ENCODE assay signal across 9 mouse cellular contexts in the genomic region with DNA sequence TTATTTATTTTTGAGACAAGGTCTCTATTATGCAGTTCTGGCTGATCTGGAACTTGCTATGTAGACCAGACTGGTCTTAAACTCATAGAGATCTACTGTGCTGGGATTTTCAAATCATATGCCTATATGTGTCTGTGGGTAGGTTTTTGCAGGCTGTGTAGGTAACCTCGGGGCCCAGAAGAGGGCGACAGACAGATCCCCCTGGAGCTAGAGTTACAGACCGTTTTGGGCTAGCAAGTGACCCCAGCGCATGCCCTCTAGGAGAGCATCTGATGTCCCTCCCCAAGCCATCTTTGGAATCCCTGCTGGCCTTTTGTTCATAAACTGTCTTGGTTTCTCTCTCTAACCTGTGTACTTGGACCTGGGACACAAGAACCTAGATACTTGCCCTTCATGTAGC. TPM values are rescaled to one million over a fixed set of nuclear protein-coding genes. Genes with fewer than 3 reads are reported as not detected.
DNase-seq lines count a peak whose midpoint lies in the region; ATAC-seq and TF ChIP-seq lines count a peak whose summit lies in the region.
"Had no signal": no experiment of that assay in that cellular context is flagged by ENCODE, and none has a peak within 500 bp of the region (broad histone marks: within the 10 kb centered on the region; RNA-seq: fewer than 3 reads in every experiment).

No protein-coding gene starts in this region.

- H3K9ac ChIP-seq in kidney, embryonic 16.5 days (replicated peaks; ENCODE audit: low read length), result no peak overlapping the region
- H3K9ac ChIP-seq in forebrain, embryonic 15.5 days (replicated peaks), result no peak overlapping the region
- no peak overlapping the region for H3K9ac ChIP-seq in limb, embryonic 14.5 days (ENCODE audit: low read depth, low read length, severe bottlenecking)

- no peak overlapping the region for H3K4me3 ChIP-seq in kidney, embryonic 16.5 days (ENCODE audit: low read length)
- H3K4me3 ChIP-seq in forebrain, embryonic 15.5 days, result no peak overlapping the region
- H3K4me3 ChIP-seq in limb, embryonic 14.5 days (replicated peaks; ENCODE audit: low read length), result no peak overlapping the region

- H3K9me3 ChIP-seq in kidney, embryonic 16.5 days (ENCODE audit: low read length), result no peaks in the 10 kb centered on the region
- no peaks in the 10 kb centered on the region for H3K9me3 ChIP-seq in forebrain, embryonic 15.5 days
- H3K9me3 ChIP-seq in limb, embryonic 14.5 days (ENCODE audit: control insufficient read depth, low read length), result no peaks in the 10 kb centered on the region

- H3K4me1 ChIP-seq in kidney, embryonic 16.5 days (ENCODE audit: insufficient read depth, low read length), result peaks cover 42% of the 10 kb centered on the region
- H3K4me1 ChIP-seq in forebrain, embryonic 15.5 days, result peaks cover 22% of the 10 kb centered on the region
- peaks cover 42% of the 10 kb centered on the region for H3K4me1 ChIP-seq in limb, embryonic 14.5 days (ENCODE audit: control insufficient read depth, insufficient read depth, low read length)

- no peaks in the 10 kb centered on the region for H3K36me3 ChIP-seq in kidney, embryonic 16.5 days (ENCODE audit: insufficient read depth, low read length)
- H3K36me3 ChIP-seq in forebrain, embryonic 15.5 days, result no peaks in the 10 kb centered on the region
- no peaks in the 10 kb centered on the region for H3K36me3 ChIP-seq in limb, embryonic 14.5 days (ENCODE audit: control insufficient read depth, insufficient read depth, low read length)

- no peak for DNase-seq in kidney, adult 8-10 months
- DNase-seq in ES-CJ7 (ENCODE audit: low read depth, low spot score) (peak; percentile 91), MN1 (ENCODE audit: low spot score) (no peak)
- no peak for DNase-seq in limb, embryonic 14.5 days (ENCODE audit: low spot score)
- no peak for DNase-seq in cerebellum, postnatal 4 days (ENCODE audit: low spot score in 2 of 2)
- no peak for DNase-seq in gastrocnemius, adult 8-10 months (ENCODE audit: low spot score in 2 of 2)
- DNase-seq: gastrocnemius, postnatal 14 days had no signal

- TF ChIP-seq POLR2A in limb, embryonic 14.5 days (IDR thresholded peaks at IDR 0.05; ENCODE audit: borderline replicate concordance, extremely low read depth, insufficient read depth, insufficient read length), result no peak

- ATAC-seq in kidney, embryonic 16.5 days (ENCODE audit: low FRiP score, low TSS enrichment), result no peak
- ATAC-seq in forebrain, embryonic 15.5 days (replicated peaks), result no peak
- ATAC-seq in limb, embryonic 14.5 days (ENCODE audit: low FRiP score, low read depth), result no peak

- H3K4me2 ChIP-seq in kidney, embryonic 16.5 days (replicated peaks; ENCODE audit: low read depth, low read length), result no peak overlapping the region
- H3K4me2 ChIP-seq in forebrain, embryonic 15.5 days (replicated peaks), result no peak overlapping the region
- 0 out of 2 replicates have a peak overlapping the region, but pooled peaks have one; percentile 75 for H3K4me2 ChIP-seq in limb, embryonic 14.5 days (replicated peaks; ENCODE audit: low read depth, low read length, severe bottlenecking)

- H3K27ac ChIP-seq in kidney, embryonic 16.5 days (ENCODE audit: low read length), result peak overlapping the region; percentile 99
- peak overlapping the region; percentile 62; the same call in 1 of the 2 replicates for H3K27ac ChIP-seq in forebrain, embryonic 15.5 days (replicated peaks)
- H3K27ac ChIP-seq in limb, embryonic 14.5 days (replicated peaks; ENCODE audit: low read depth, low read length), result peak overlapping the region; percentile 97

- H3K27me3 ChIP-seq in kidney, embryonic 16.5 days (ENCODE audit: insufficient read depth, low read length), result no peaks in the 10 kb centered on the region
- H3K27me3 ChIP-seq in forebrain, embryonic 15.5 days, result no peaks in the 10 kb centered on the region
- H3K27me3 ChIP-seq in limb, embryonic 14.5 days (ENCODE audit: control insufficient read depth, insufficient read depth, low read length), result no peaks in the 10 kb centered on the region

- 41% methylated on average over 4 of the region's 4 CpGs for WGBS in kidney, embryonic 16.5 days
- 39% methylated on average over 4 of the region's 4 CpGs for WGBS in forebrain, embryonic 15.5 days
- WGBS in limb, embryonic 14.5 days, result 28% methylated on average over 4 of the region's 4 CpGs

RNA-seq across cellular contexts. Expression of a gene that starts 8.1 kb away (rescaled TPM):
- polyA plus RNA-seq in kidney, embryonic 16.5 days (2015; fragmentation: Nextera tagmentation; extraction: Ambion mirVana), result 73.5 and 78.0 TPM in 2 replicates
- 26.0 and 33.4 TPM in 2 replicates for polyA plus RNA-seq in forebrain, embryonic 15.5 days (2015; fragmentation: Nextera tagmentation; extraction: Ambion mirVana)
- polyA plus RNA-seq in limb, embryonic 14.5 days (2012; rRNA removed), result 33.3 and 38.2 TPM in 2 replicates
- 66.0 and 70.1 TPM in 2 replicates for polyA plus RNA-seq in limb, embryonic 14.5 days (2014; fragmentation: Nextera tagmentation; extraction: Ambion mirVana)
- 1 to 10 TPM; 4.3 to 5.1 (median 4.5) TPM for total RNA-seq in gastrocnemius, adult 8-10 months (2022)

RNA-seq across cellular contexts. Expression of a gene that starts 31.5 kb away (rescaled TPM):
- 81.5 and 82.9 TPM in 2 replicates for polyA plus RNA-seq in kidney, embryonic 16.5 days (2015; fragmentation: Nextera tagmentation; extraction: Ambion mirVana)
- 62.4 and 64.0 TPM in 2 replicates for polyA plus RNA-seq in forebrain, embryonic 15.5 days (2015; fragmentation: Nextera tagmentation; extraction: Ambion mirVana)
- polyA plus RNA-seq in limb, embryonic 14.5 days (2012; rRNA removed), result 144 and 158 TPM in 2 replicates
- polyA plus RNA-seq in limb, embryonic 14.5 days (2014; fragmentation: Nextera tagmentation; extraction: Ambion mirVana), result 71.0 and 71.7 TPM in 2 replicates
- 10 to 100 TPM; 44.9 to 73.7 (median 53.5) TPM for total RNA-seq in gastrocnemius, adult 8-10 months (2022)

RNA-seq across cellular contexts. Expression of a gene that starts 33.1 kb away (rescaled TPM):
- 22.5 and 26.7 TPM in 2 replicates for polyA plus RNA-seq in kidney, embryonic 16.5 days (2015; fragmentation: Nextera tagmentation; extraction: Ambion mirVana)
- 15.5 and 16.4 TPM in 2 replicates for polyA plus RNA-seq in forebrain, embryonic 15.5 days (2015; fragmentation: Nextera tagmentation; extraction: Ambion mirVana)
- polyA plus RNA-seq in limb, embryonic 14.5 days (2012; rRNA removed), result 68.8 and 86.2 TPM in 2 replicates
- 18.5 and 19.8 TPM in 2 replicates for polyA plus RNA-seq in limb, embryonic 14.5 days (2014; fragmentation: Nextera tagmentation; extraction: Ambion mirVana)
- total RNA-seq in gastrocnemius, adult 8-10 months (2022), result 10 to 100 TPM; 17.6 to 26.4 (median 20.7) TPM

RNA-seq across cellular contexts. Expression of a gene that starts 46.7 kb away (rescaled TPM):
- 7.9 and 8.1 TPM in 2 replicates for polyA plus RNA-seq in kidney, embryonic 16.5 days (2015; fragmentation: Nextera tagmentation; extraction: Ambion mirVana)
- polyA plus RNA-seq in forebrain, embryonic 15.5 days (2015; fragmentation: Nextera tagmentation; extraction: Ambion mirVana), result 2.1 and 2.5 TPM in 2 replicates
- 7.1 and 7.6 TPM in 2 replicates for polyA plus RNA-seq in limb, embryonic 14.5 days (2012; rRNA removed)
- polyA plus RNA-seq in limb, embryonic 14.5 days (2014; fragmentation: Nextera tagmentation; extraction: Ambion mirVana), result 5.6 and 6.2 TPM in 2 replicates
- total RNA-seq in gastrocnemius, adult 8-10 months (2022), result 1 to 10 TPM in 1 of 4 experiments, under 1 TPM in 3; 0.51 to 1.8 (median 0.57) TPM
